Mouse (Mus musculus): ENCODE measurements around the gene Ccdc183. TPM values are rescaled to one million over a fixed set of nuclear protein-coding genes. Genes with fewer than 3 reads are reported as not detected.

The Ccdc183 gene
- 0.12 and 0.14 TPM in 2 replicates for polyA plus RNA-seq (2015; fragmentation: Nextera tagmentation; extraction: Ambion mirVana)

GRCm38 (mm10) chr2:25617578-25617977 lies at the start of gene Ccdc183:
Gene Ccdc183 (minus strand): TSS chr2:25617678.
- WGBS = 76% methylated on average over 3 of the region's 3 CpGs
- no peak for ATAC-seq (ENCODE audit: insufficient number of reproducible peaks, low FRiP score, low TSS enrichment, low read depth)
- H3K4me2 ChIP-seq = peak within 1 kb of the TSS; percentile 37; the same call in 1 of the 2 replicates
- peak within 1 kb of the TSS; percentile 24; the same call in 1 of the 2 replicates for H3K4me3 ChIP-seq
- peaks cover 29% of the 10 kb centered on the region for H3K4me1 ChIP-seq
- 0 out of 2 replicates have a peak within 1 kb of the TSS, but pooled peaks have one; percentile 1 for H3K9ac ChIP-seq
- H3K9me3 ChIP-seq = no peaks in the 10 kb centered on the region
- H3K36me3 ChIP-seq = no peaks in the 10 kb centered on the region
- H3K27ac ChIP-seq = no peak within 1 kb of the TSS
- peaks cover 58% of the 10 kb centered on the region for H3K27me3 ChIP-seq

DNA sequence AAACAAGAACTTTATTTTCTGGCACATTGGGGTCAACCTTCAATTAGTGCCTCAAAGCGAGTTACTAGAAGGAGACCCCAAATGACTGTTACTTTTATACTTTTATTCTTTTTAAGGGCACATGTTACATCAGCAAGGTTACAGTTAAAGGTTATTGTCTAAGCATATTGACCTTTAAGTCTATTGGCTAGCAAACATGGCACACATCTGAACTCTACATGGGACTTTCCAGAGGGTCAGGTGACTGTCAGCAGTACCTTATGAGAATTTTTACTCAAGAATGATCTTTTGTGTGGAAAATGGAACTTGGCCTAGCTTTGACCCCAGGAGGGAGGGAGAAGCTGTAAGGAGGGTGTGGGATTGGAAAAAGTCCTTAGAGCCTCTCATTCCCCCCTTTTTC lies 49.0 kb upstream of the Ccdc183 start:
- Histone ChIP-seq H3K4me2 (no peak overlapping the region), H3K27ac (no peak overlapping the region), H3K9ac (no peak overlapping the region), H3K27me3 (no peaks in the 10 kb centered on the region), H3K4me3 (no peak overlapping the region), H3K36me3 (no peaks in the 10 kb centered on the region), H3K4me1 (no peaks in the 10 kb centered on the region), H3K9me3 (no peaks in the 10 kb centered on the region)
- ATAC-seq (ENCODE audit: insufficient number of reproducible peaks, low FRiP score, low TSS enrichment, low read depth) = no peak
- WGBS = 67% methylated on average over 1 of the region's 1 CpGs

GRCm38 (mm10) chr2:25664125-25664524 lies 46.6 kb upstream of the Ccdc183 start:
- no peaks in the 10 kb centered on the region for H3K9me3 ChIP-seq
- no peak overlapping the region for H3K9ac ChIP-seq
- no peaks in the 10 kb centered on the region for H3K27me3 ChIP-seq
- 71% methylated on average over 5 of the region's 5 CpGs for WGBS
- no peak overlapping the region for H3K4me3 ChIP-seq
- no peaks in the 10 kb centered on the region for H3K36me3 ChIP-seq
- H3K4me1 ChIP-seq = no peaks in the 10 kb centered on the region
- ATAC-seq (ENCODE audit: insufficient number of reproducible peaks, low FRiP score, low TSS enrichment, low read depth) = no peak
- H3K4me2 ChIP-seq = no peak overlapping the region
- no peak overlapping the region for H3K27ac ChIP-seq

DNA sequence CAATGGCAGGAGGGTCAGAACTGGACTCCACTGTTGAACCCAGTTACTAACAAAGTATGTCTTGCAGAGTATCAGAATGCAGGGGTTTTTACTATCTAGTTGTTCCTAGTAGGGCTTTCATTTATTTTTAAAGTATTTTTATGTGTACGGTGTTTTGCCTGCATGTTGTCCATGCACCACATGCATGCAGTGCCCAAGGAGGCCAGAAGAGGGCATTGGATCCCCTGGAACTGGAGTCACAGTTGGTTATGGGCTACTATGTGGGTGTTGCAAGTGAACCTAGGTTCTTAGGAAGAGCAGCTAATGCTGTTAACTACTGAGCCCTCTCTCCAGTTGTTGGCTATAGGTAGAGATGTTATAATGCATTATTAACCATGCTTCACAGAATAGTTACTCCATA lies 46.0 kb upstream of the Ccdc183 start:
- no peak for ATAC-seq (ENCODE audit: insufficient number of reproducible peaks, low FRiP score, low TSS enrichment, low read depth)
- Histone ChIP-seq H3K4me2 (no peak overlapping the region), H3K4me1 (no peaks in the 10 kb centered on the region), H3K4me3 (no peak overlapping the region), H3K9me3 (no peaks in the 10 kb centered on the region), H3K27me3 (no peaks in the 10 kb centered on the region), H3K9ac (no peak overlapping the region), H3K36me3 (no peaks in the 10 kb centered on the region), H3K27ac (no peak overlapping the region)
- WGBS = 29% methylated on average over 1 of the region's 1 CpGs

GRCm38 (mm10) chr2:25661245-25661970 lies 43.9 kb upstream of the Ccdc183 start:
- H3K4me2 ChIP-seq = no peak overlapping the region
- H3K9ac ChIP-seq = no peak overlapping the region
- no peak overlapping the region for H3K27ac ChIP-seq
- H3K4me3 ChIP-seq = no peak overlapping the region
- no peaks in the 10 kb centered on the region for H3K27me3 ChIP-seq
- H3K9me3 ChIP-seq = no peaks in the 10 kb centered on the region
- 84% methylated on average over 6 of the region's 6 CpGs for WGBS
- H3K4me1 ChIP-seq = no peaks in the 10 kb centered on the region
- H3K36me3 ChIP-seq = no peaks in the 10 kb centered on the region
- ATAC-seq (ENCODE audit: insufficient number of reproducible peaks, low FRiP score, low TSS enrichment, low read depth) = no peak

GRCm38 (mm10) chr2:25660279-25660678 lies 42.8 kb upstream of the Ccdc183 start:
- WGBS = 79% methylated on average over 8 of the region's 8 CpGs
- H3K4me2 ChIP-seq = no peak overlapping the region

GRCm38 (mm10) chr2:25657652-25658051 lies 40.2 kb upstream of the Ccdc183 start, which contains the start of gene Lcn5:
Gene Lcn5 (plus strand): TSS chr2:25657952.
- no peaks in the 10 kb centered on the region for H3K36me3 ChIP-seq
- no peak for ATAC-seq (ENCODE audit: insufficient number of reproducible peaks, low FRiP score, low TSS enrichment, low read depth)
- H3K4me3 ChIP-seq = no peak within 1 kb of the TSS
- H3K9ac ChIP-seq = no peak within 1 kb of the TSS
- H3K27me3 ChIP-seq = no peaks in the 10 kb centered on the region
- no peak within 1 kb of the TSS for H3K4me2 ChIP-seq
- no peaks in the 10 kb centered on the region for H3K9me3 ChIP-seq
- no peak within 1 kb of the TSS for H3K27ac ChIP-seq
- no peaks in the 10 kb centered on the region for H3K4me1 ChIP-seq

More at GRCm38 (mm10) chr2:25660279-25660678, 42.8 kb upstream of the Ccdc183 start:
- Histone ChIP-seq H3K27me3 (no peaks in the 10 kb centered on the region), H3K4me1 (no peaks in the 10 kb centered on the region), H3K36me3 (no peaks in the 10 kb centered on the region), H3K9me3 (no peaks in the 10 kb centered on the region), H3K9ac (no peak overlapping the region), H3K4me3 (no peak overlapping the region), H3K27ac (no peak overlapping the region)
- no peak for ATAC-seq (ENCODE audit: insufficient number of reproducible peaks, low FRiP score, low TSS enrichment, low read depth)

GRCm38 (mm10) chr2:25657246-25657645 lies 39.8 kb upstream of the Ccdc183 start:
- H3K36me3 ChIP-seq = no peaks in the 10 kb centered on the region
- no peak for ATAC-seq (ENCODE audit: insufficient number of reproducible peaks, low FRiP score, low TSS enrichment, low read depth)
- H3K4me3 ChIP-seq = no peak overlapping the region
- H3K4me2 ChIP-seq = no peak overlapping the region
- H3K27me3 ChIP-seq = no peaks in the 10 kb centered on the region
- H3K9me3 ChIP-seq = no peaks in the 10 kb centered on the region
- WGBS = 72% methylated on average over 4 of the region's 4 CpGs
- no peak overlapping the region for H3K27ac ChIP-seq
- H3K9ac ChIP-seq = no peak overlapping the region
- H3K4me1 ChIP-seq = no peaks in the 10 kb centered on the region

- H3K4me2 ChIP-seq = no peak overlapping the region
- ATAC-seq (ENCODE audit: insufficient number of reproducible peaks, low FRiP score, low TSS enrichment, low read depth) = no peak
- H3K9ac ChIP-seq = no peak overlapping the region
- no peak overlapping the region for H3K4me3 ChIP-seq
- H3K4me1 ChIP-seq = no peaks in the 10 kb centered on the region
- H3K9me3 ChIP-seq = no peaks in the 10 kb centered on the region
- no peak overlapping the region for H3K27ac ChIP-seq
- 73% methylated on average over 4 of the region's 4 CpGs for WGBS
- H3K36me3 ChIP-seq = no peaks in the 10 kb centered on the region
- H3K27me3 ChIP-seq = no peaks in the 10 kb centered on the region
Measured at GRCm38 (mm10) chr2:25656691-25657090, 39.2 kb upstream of the Ccdc183 start.

DNA sequence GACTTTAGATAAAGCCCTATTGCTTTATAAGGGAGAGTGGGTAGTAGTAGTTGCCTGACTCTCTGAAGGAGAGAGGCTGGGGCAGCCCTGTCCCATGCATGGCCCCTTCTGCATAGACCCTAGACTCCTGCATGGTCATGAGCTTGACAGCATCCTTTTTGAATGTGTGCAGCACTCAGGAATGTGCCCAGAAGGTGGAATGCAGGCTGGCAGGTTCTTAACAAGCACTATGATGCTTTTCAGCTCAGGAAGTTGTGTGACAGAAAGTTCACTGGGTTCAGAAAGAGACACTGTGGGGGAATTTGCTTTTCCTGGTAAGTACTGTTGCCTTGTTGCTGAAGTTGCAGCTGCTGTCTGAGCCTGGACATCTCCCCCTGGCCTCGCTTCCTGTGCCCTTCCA lies 37.0 kb upstream of the Ccdc183 start:
- Histone ChIP-seq H3K9me3 (no peaks in the 10 kb centered on the region), H3K9ac (no peak overlapping the region), H3K27ac (no peak overlapping the region), H3K36me3 (no peaks in the 10 kb centered on the region), H3K4me2 (no peak overlapping the region), H3K4me1 (no peaks in the 10 kb centered on the region), H3K4me3 (no peak overlapping the region), H3K27me3 (no peaks in the 10 kb centered on the region)
- no peak for ATAC-seq (ENCODE audit: insufficient number of reproducible peaks, low FRiP score, low TSS enrichment, low read depth)
- 52% methylated on average over 1 of the region's 1 CpGs for WGBS

DNA sequence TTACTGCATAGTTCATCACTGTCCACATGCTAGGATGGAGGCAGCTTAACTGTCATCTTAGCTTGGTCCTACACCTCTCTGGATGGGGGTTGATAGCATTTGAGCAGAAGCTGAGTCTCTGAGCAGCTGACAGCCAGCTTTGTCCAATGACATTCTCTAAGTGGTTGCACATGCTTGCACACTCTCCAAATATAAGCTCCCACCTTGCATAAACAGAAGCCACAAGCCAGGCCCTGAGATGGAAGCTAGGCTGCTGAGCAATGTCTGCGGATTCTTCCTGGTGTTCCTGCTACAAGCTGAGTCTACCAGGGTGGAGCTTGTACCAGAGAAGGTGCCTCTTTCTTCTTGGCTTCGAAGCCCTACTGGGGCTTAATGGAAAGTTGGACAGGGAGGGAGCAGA lies 35.4 kb upstream of the Ccdc183 start, which contains the start of gene Lcn8:
Gene Lcn8, plus strand, starts transcription at position 219 of the 400 bp plus-strand sequence.
- no peaks in the 10 kb centered on the region for H3K36me3 ChIP-seq
- no peak for ATAC-seq (ENCODE audit: insufficient number of reproducible peaks, low FRiP score, low TSS enrichment, low read depth)
- no peak within 1 kb of the TSS for H3K27ac ChIP-seq
- no peaks in the 10 kb centered on the region for H3K9me3 ChIP-seq
- no peak within 1 kb of the TSS for H3K9ac ChIP-seq
- no peaks in the 10 kb centered on the region for H3K4me1 ChIP-seq
- WGBS = 75% methylated on average over 2 of the region's 2 CpGs
- no peak within 1 kb of the TSS for H3K4me2 ChIP-seq
- H3K4me3 ChIP-seq = no peak within 1 kb of the TSS
- no peaks in the 10 kb centered on the region for H3K27me3 ChIP-seq

GRCm38 (mm10) chr2:25639890-25640289 lies 22.4 kb upstream of the Ccdc183 start:
- ATAC-seq (ENCODE audit: insufficient number of reproducible peaks, low FRiP score, low TSS enrichment, low read depth) = no peak
- no peaks in the 10 kb centered on the region for H3K36me3 ChIP-seq
- H3K4me3 ChIP-seq = no peak overlapping the region
- no peaks in the 10 kb centered on the region for H3K9me3 ChIP-seq
- H3K27ac ChIP-seq = no peak overlapping the region
- H3K4me1 ChIP-seq = no peaks in the 10 kb centered on the region
- no peaks in the 10 kb centered on the region for H3K27me3 ChIP-seq
- no peak overlapping the region for H3K4me2 ChIP-seq
- 18% methylated on average over 6 of the region's 6 CpGs for WGBS
- no peak overlapping the region for H3K9ac ChIP-seq

Data from limb, embryonic 15.5 days (tissue).